Mouse (Mus musculus): ENCODE data around the gene Mre11a. TPM values are rescaled to one million over a fixed set of nuclear protein-coding genes. Genes with fewer than 3 reads are reported as not detected.

Mre11a gene
- polyA plus RNA-seq, 1 experiment from 2014 or later = 4.7 TPM

DNA sequence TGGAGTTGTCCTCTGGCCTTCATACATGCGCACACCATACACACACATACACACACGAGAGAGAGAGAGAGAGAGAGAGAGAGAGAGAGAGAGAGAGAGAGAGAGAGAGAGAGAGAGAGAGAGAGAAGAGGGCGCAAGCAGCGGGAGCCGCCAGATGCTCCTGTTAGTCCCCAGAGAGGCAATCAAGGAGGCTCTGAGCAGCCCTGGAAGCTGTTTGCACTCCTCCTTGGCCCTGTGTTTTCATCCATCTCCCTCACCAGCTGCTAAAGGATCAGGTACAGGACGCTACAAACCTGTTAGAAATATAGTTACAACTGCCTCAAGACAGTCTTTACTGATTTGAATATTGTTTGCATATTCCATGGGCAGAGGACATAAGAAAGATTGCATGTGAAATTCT, 14.6 kb upstream of the Mre11a start:
- Histone ChIP-seq H3K27ac (ENCODE audit: low read length) (no peak overlapping the region), H3K36me3 (ENCODE audit: insufficient read depth, low read length) (no peaks in the 10 kb centered on the region), H3K4me1 (ENCODE audit: insufficient read depth, low read depth, low read length) (no peaks in the 10 kb centered on the region), H3K4me2 (replicated peaks; ENCODE audit: low read depth, low read length) (no peak overlapping the region), H3K9me3 (ENCODE audit: low read length) (no peaks in the 10 kb centered on the region), H3K27me3 (replicated peaks; ENCODE audit: insufficient read depth, low read length) (no peaks in the 10 kb centered on the region), H3K9ac (replicated peaks; ENCODE audit: low read depth) (no peak overlapping the region), H3K4me3 (ENCODE audit: low read depth, low read length) (no peak overlapping the region)
- WGBS = 52% methylated on average over 6 of the region's 6 CpGs
- TF ChIP-seq CTCF (IDR thresholded peaks at IDR 0.05) = no peak
- TF ChIP-seq EP300 (IDR thresholded peaks at IDR 0.05) = no peak
- no peak for ATAC-seq
- DNase-seq (ENCODE audit: low spot score) = no peak

DNA sequence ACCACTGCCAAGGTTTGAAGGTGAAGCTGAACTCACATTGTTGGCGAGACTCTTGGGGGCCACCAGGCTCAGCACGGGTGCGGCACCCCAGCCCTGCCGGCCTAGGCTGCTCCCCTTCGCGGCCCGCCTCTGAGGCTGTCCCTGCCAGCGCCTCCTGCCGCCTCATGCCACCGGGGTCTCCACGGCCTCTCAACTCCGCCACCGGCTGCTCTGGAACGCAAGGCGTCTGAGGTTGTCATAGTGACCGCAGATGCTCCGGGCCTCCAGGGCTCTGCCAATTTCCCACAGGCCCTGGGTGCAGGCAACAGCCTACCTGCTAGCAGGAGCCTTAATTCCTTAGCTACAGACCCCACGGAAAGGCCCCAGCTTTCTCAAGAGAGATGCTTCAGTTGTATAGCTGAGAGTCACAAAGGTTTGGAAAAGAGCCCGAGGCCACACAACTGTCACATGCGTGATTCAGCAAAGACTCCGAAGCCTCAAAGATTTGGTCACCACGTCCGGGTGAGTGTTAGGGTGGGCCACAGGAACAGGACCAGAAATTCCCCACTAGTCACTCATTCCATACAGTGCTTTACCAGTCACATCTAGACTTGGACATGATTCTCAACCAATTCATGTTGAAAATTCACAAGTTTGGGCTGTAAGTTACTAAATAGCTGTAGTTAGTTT, 13.5 kb upstream of the Mre11a start, which contains the start of gene 1700012B09Rik:
Gene 1700012B09Rik, minus strand, starts transcription at position 228 of the 669 bp plus-strand sequence.
- 17% methylated on average over 23 of the region's 23 CpGs for WGBS
- Histone ChIP-seq H3K4me3 (ENCODE audit: low read depth, low read length) (no peak within 1 kb of the TSS), H3K27me3 (replicated peaks; ENCODE audit: insufficient read depth, low read length) (no peaks in the 10 kb centered on the region), H3K4me2 (replicated peaks; ENCODE audit: low read depth, low read length) (no peak within 1 kb of the TSS), H3K4me1 (ENCODE audit: insufficient read depth, low read depth, low read length) (no peaks in the 10 kb centered on the region), H3K9ac (replicated peaks; ENCODE audit: low read depth) (no peak within 1 kb of the TSS), H3K27ac (ENCODE audit: low read length) (no peak within 1 kb of the TSS), H3K9me3 (ENCODE audit: low read length) (no peaks in the 10 kb centered on the region), H3K36me3 (ENCODE audit: insufficient read depth, low read length) (no peaks in the 10 kb centered on the region)
- ATAC-seq (peak; percentile 26; the same call in 1 of the 2 replicates), DNase-seq (ENCODE audit: low spot score) (no peak)
- TF ChIP-seq EP300 (IDR thresholded peaks at IDR 0.05) (no peak), CTCF (IDR thresholded peaks at IDR 0.05) (no peak)

DNA sequence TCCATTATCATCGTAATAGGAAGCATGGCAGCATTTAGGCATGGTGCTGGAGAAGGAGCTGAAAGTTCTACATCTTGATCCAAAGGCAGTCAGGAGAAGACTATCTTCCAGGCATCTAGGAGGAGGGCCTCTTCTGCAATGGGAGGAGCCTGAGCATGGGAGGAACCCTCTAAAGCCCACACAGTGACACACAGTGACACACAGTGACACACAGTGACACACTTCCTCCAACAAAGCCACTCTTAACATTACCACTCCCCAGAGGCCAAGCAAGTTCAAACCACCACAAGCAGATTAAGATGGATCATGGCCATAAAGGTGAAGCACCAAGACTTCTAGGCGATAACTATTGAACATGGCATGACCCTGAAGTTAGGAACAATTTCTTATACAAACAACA, 12.4 kb upstream of the Mre11a start:
- no peak overlapping the region for H3K4me2 ChIP-seq (replicated peaks; ENCODE audit: low read depth, low read length)
- H3K36me3 ChIP-seq (ENCODE audit: insufficient read depth, low read length) = no peaks in the 10 kb centered on the region
- DNase-seq (ENCODE audit: low spot score) (no peak), ATAC-seq (no peak)
- no peaks in the 10 kb centered on the region for H3K9me3 ChIP-seq (ENCODE audit: low read length)
- H3K27me3 ChIP-seq (replicated peaks; ENCODE audit: insufficient read depth, low read length) = no peaks in the 10 kb centered on the region
- no peaks in the 10 kb centered on the region for H3K4me1 ChIP-seq (ENCODE audit: insufficient read depth, low read depth, low read length)
- TF ChIP-seq EP300 (IDR thresholded peaks at IDR 0.05) (no peak), CTCF (IDR thresholded peaks at IDR 0.05) (no peak)
- WGBS = 79% methylated on average over 2 of the region's 2 CpGs
- H3K9ac ChIP-seq (replicated peaks; ENCODE audit: low read depth) = no peak overlapping the region
- H3K27ac ChIP-seq (ENCODE audit: low read length) = no peak overlapping the region
- H3K4me3 ChIP-seq (ENCODE audit: low read depth, low read length) = no peak overlapping the region

DNA sequence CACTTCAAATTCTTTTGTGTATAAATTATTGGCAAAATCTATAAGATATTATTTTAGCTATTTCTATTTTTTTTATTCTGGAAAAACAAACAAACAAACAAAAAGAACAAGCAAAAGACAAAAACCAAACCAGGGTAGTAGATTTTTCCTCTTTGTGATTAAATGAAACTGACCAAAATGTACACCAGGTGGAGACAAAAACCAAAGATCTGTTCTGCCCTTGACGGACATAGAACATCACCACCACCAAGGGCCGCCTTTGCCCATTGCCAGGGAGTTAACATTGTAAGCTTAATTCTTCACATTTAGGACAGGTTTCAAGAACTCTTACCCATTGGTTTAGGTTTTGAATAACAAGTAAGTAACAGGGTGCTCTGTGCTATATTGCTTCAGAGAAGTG, 10.6 kb upstream of the Mre11a start:
- Histone ChIP-seq H3K27ac (ENCODE audit: low read length) (no peak overlapping the region), H3K9ac (replicated peaks; ENCODE audit: low read depth) (no peak overlapping the region), H3K27me3 (replicated peaks; ENCODE audit: insufficient read depth, low read length) (no peaks in the 10 kb centered on the region), H3K4me1 (ENCODE audit: insufficient read depth, low read depth, low read length) (no peaks in the 10 kb centered on the region), H3K4me3 (ENCODE audit: low read depth, low read length) (no peak overlapping the region), H3K36me3 (ENCODE audit: insufficient read depth, low read length) (no peaks in the 10 kb centered on the region), H3K9me3 (ENCODE audit: low read length) (no peaks in the 10 kb centered on the region), H3K4me2 (replicated peaks; ENCODE audit: low read depth, low read length) (no peak overlapping the region)
- no peak for ATAC-seq
- WGBS = 36% methylated on average over 2 of the region's 2 CpGs
- TF ChIP-seq EP300 (IDR thresholded peaks at IDR 0.05) = no peak
- TF ChIP-seq CTCF (IDR thresholded peaks at IDR 0.05) = peak; percentile 59
- peak; percentile 45 for DNase-seq (ENCODE audit: low spot score)

DNA sequence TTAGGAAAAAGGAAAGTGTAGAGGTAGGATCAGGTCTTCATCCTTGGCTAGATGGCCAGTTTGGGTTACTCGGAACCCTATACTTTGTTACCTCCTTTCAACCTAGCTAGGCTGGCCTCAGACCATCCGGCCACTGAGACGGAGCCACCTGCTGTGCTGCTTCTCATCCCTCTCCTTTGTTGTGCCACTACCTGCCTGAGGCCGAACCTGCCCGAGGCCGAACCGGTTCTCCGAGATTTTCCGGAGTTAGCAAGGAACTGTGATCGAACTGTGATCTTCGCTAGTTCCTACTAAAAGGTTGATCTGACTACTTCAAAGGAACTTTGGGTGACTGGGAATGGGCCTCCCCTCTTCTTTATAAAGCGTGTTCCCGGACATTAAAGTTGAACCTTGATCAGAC, 6.1 kb upstream of the Mre11a start:
- DNase-seq (ENCODE audit: low spot score) = no peak
- no peak overlapping the region for H3K27ac ChIP-seq (ENCODE audit: low read length)
- H3K9ac ChIP-seq (replicated peaks; ENCODE audit: low read depth) = no peak overlapping the region
- H3K36me3 ChIP-seq (ENCODE audit: insufficient read depth, low read length) = peaks cover 11% of the 10 kb centered on the region
- H3K4me2 ChIP-seq (replicated peaks; ENCODE audit: low read depth, low read length) = no peak overlapping the region
- ATAC-seq = no peak
- TF ChIP-seq CTCF (IDR thresholded peaks at IDR 0.05) (no peak), EP300 (IDR thresholded peaks at IDR 0.05) (no peak)
- no peaks in the 10 kb centered on the region for H3K9me3 ChIP-seq (ENCODE audit: low read length)
- no peaks in the 10 kb centered on the region for H3K4me1 ChIP-seq (ENCODE audit: insufficient read depth, low read depth, low read length)
- 39% methylated on average over 13 of the region's 13 CpGs for WGBS
- H3K27me3 ChIP-seq (replicated peaks; ENCODE audit: insufficient read depth, low read length) = no peaks in the 10 kb centered on the region
- no peak overlapping the region for H3K4me3 ChIP-seq (ENCODE audit: low read depth, low read length)

DNA sequence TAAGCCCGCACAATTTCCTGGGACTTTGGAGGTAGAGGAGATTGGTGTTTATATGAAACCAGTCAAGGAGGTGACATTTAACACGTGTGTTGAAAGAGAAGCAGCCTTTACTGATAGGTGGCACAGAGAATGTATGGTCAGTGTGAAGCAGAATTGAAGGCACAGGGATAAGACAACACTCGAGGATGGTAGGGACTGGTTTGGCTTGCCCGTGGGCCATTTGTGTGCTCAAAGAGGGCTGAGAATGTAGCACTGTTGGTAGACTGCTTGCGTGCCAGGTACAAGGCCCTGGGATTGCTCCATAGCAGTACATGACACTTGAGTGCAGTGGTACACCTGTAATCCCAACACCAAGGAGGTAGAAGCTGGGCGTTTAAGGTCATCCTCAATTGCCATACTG, 2.9 kb downstream of the Mre11a start:
- H3K36me3 ChIP-seq (ENCODE audit: insufficient read depth, low read length) = peaks cover 5% of the 10 kb centered on the region; the same call in 1 of the 2 replicates
- 79% methylated on average over 6 of the region's 6 CpGs for WGBS
- DNase-seq (ENCODE audit: low spot score) (no peak), ATAC-seq (no peak)
- TF ChIP-seq EP300 (IDR thresholded peaks at IDR 0.05) = no peak
- H3K4me2 ChIP-seq (replicated peaks; ENCODE audit: low read depth, low read length) = no peak overlapping the region
- no peaks in the 10 kb centered on the region for H3K4me1 ChIP-seq (ENCODE audit: insufficient read depth, low read depth, low read length)
- H3K4me3 ChIP-seq (ENCODE audit: low read depth, low read length) = no peak overlapping the region
- no peaks in the 10 kb centered on the region for H3K27me3 ChIP-seq (replicated peaks; ENCODE audit: insufficient read depth, low read length)
- no peaks in the 10 kb centered on the region for H3K9me3 ChIP-seq (ENCODE audit: low read length)
- no peak overlapping the region for H3K9ac ChIP-seq (replicated peaks; ENCODE audit: low read depth)
- no peak overlapping the region for H3K27ac ChIP-seq (ENCODE audit: low read length)

All from lung, postnatal 0 days (tissue).